ENCODE assay signal across 22 mouse cellular contexts in genomic region chr6:90332561-90333425, GRCm38 (mm10). TPM values are rescaled to one million over a fixed set of nuclear protein-coding genes. Genes with fewer than 3 reads are reported as not detected.
DNase-seq lines count a peak whose midpoint lies in the region; ATAC-seq and TF ChIP-seq lines count a peak whose summit lies in the region.
"Had no signal": no experiment of that assay in that cellular context is flagged by ENCODE, and none has a peak within 500 bp of the region (broad histone marks: within the 10 kb centered on the region; RNA-seq: fewer than 3 reads in every experiment).

Gene Uroc1 (plus strand): TSS chr6:90333284.

- H3K9me3 ChIP-seq in kidney, embryonic 14.5 days (ENCODE audit: control insufficient read depth, low read length) = no peaks in the 10 kb centered on the region
- no peaks in the 10 kb centered on the region for H3K9me3 ChIP-seq in liver, embryonic 14.5 days (ENCODE audit: control insufficient read depth, low read length)
- H3K9me3 ChIP-seq: hindbrain, embryonic 13.5 days; lung, embryonic 15.5 days had no signal

- no peaks in the 10 kb centered on the region for H3K27me3 ChIP-seq in kidney, embryonic 14.5 days (ENCODE audit: control insufficient read depth, insufficient read depth, low read length)
- no peaks in the 10 kb centered on the region for H3K27me3 ChIP-seq in liver, embryonic 14.5 days (ENCODE audit: control insufficient read depth, insufficient read depth, low read length)
- no peaks in the 10 kb centered on the region for H3K27me3 ChIP-seq in heart, adult 2 months (ENCODE audit: control insufficient read depth, insufficient read depth, low read length)
- H3K27me3 ChIP-seq: hindbrain, embryonic 13.5 days; lung, embryonic 15.5 days had no signal

- H3K79me2 ChIP-seq in heart, adult 2 months (replicated peaks; ENCODE audit: control insufficient read depth, insufficient read depth, low read length) = no peaks in the 10 kb centered on the region

- ATAC-seq in kidney, embryonic 14.5 days (ENCODE audit: low FRiP score, low TSS enrichment) = no peak
- peak; percentile 82 for ATAC-seq in liver, embryonic 14.5 days (ENCODE audit: insufficient read depth)
- ATAC-seq: activated CD4-positive, CD25-positive, alpha-beta regulatory T cell, adult 4 months had no signal

- no peak for TF ChIP-seq EP300 in liver, embryonic 14.5 days (IDR thresholded peaks at IDR 0.05; ENCODE audit: low read depth)
- TF ChIP-seq EP300 in heart, adult 2 months (IDR thresholded peaks at IDR 0.05; ENCODE audit: insufficient read depth, low read depth, low read length) = no peak

- H3K27ac ChIP-seq in kidney, embryonic 14.5 days (ENCODE audit: low read depth, low read length) = no peak within 1 kb of the TSS
- no peak within 1 kb of the TSS for H3K27ac ChIP-seq in liver, embryonic 14.5 days
- H3K27ac ChIP-seq in heart, adult 2 months = no peak within 1 kb of the TSS
- H3K27ac ChIP-seq: hindbrain, embryonic 13.5 days; lung, embryonic 15.5 days had no signal

- H3K4me1 ChIP-seq in kidney, embryonic 14.5 days (ENCODE audit: control insufficient read depth, insufficient read depth, low read length) = no peaks in the 10 kb centered on the region
- H3K4me1 ChIP-seq in liver, embryonic 14.5 days (replicated peaks; ENCODE audit: control insufficient read depth in 2 of 2, insufficient read depth in 2 of 2, low read length in 1 of 2) = peaks cover 0 to 2% of the 10 kb centered on the region in 2 experiments; a peak in 1 of 4 replicates
- no peaks in the 10 kb centered on the region for H3K4me1 ChIP-seq in heart, adult 2 months (ENCODE audit: control insufficient read depth, insufficient read depth, low read length)
- H3K4me1 ChIP-seq: lung, embryonic 15.5 days had no signal

- H3K4me3 ChIP-seq in kidney, embryonic 14.5 days (ENCODE audit: low read length) = no peak within 1 kb of the TSS
- H3K4me3 ChIP-seq in liver, embryonic 14.5 days (ENCODE audit: insufficient read depth in 1 of 2, low read depth in 2 of 2, low read length in 2 of 2) = peak within 1 kb of the TSS; percentile 12 to 27; a peak in 3 of 4 replicates
- no peak within 1 kb of the TSS for H3K4me3 ChIP-seq in heart, adult 2 months
- H3K4me3 ChIP-seq: hindbrain, embryonic 13.5 days; lung, embryonic 15.5 days had no signal

- H3K36me3 ChIP-seq in kidney, embryonic 14.5 days (ENCODE audit: control insufficient read depth, insufficient read depth, low read length) = no peaks in the 10 kb centered on the region
- H3K36me3 ChIP-seq in liver, embryonic 14.5 days (replicated peaks; ENCODE audit: control insufficient read depth, insufficient read depth, low read depth) = no peaks in the 10 kb centered on the region
- no peaks in the 10 kb centered on the region for H3K36me3 ChIP-seq in heart, adult 2 months (ENCODE audit: control insufficient read depth, insufficient read depth, low read length)
- H3K36me3 ChIP-seq: hindbrain, embryonic 13.5 days; lung, embryonic 15.5 days had no signal

- H3K4me2 ChIP-seq in kidney, embryonic 14.5 days (replicated peaks; ENCODE audit: low read depth, low read length) = no peak within 1 kb of the TSS
- peak within 1 kb of the TSS; percentile 46 for H3K4me2 ChIP-seq in liver, embryonic 14.5 days (ENCODE audit: low read depth)
- H3K4me2 ChIP-seq: heart, embryonic 11.5 days; hindbrain, embryonic 13.5 days; lung, embryonic 15.5 days had no signal

- intact Hi-C loops in heart, adult 2 months (cut with DNase I) = no loop called here

- peak; percentile 57 for DNase-seq in kidney, adult 18-20 months
- DNase-seq in kidney, postnatal 14 days = peak; percentile 43
- DNase-seq in liver, embryonic 14.5 days (ENCODE audit: low read depth in 3 of 3, low spot score in 3 of 3) = peak; percentile 38 to 47 (median 41)
- no peak for DNase-seq in embryo, embryonic 11 days
- DNase-seq in heart, adult 2 months = no peak
- no peak for DNase-seq in heart, adult 8-10 months (ENCODE audit: low spot score)
- DNase-seq: cerebellum, postnatal 14 days; heart, postnatal 14 days; layer of hippocampus, adult 9-11 months; midbrain, embryonic 14.5 days; retina, postnatal 1 day; right cerebral cortex, postnatal 4 days; thymus, adult 2 months had no signal

- no peak for TF ChIP-seq CTCF in liver, embryonic 14.5 days (IDR thresholded peaks at IDR 0.05; ENCODE audit: low read depth)
- TF ChIP-seq CTCF in heart, adult 2 months (IDR thresholded peaks at IDR 0.05) = no peak

- no peak for TF ChIP-seq POLR2A in heart, adult 2 months (IDR thresholded peaks at IDR 0.05; ENCODE audit: insufficient read depth, low read depth, low read length)

- WGBS in kidney, embryonic 14.5 days = 84% methylated on average over 7 of the region's 7 CpGs
- WGBS in liver, embryonic 14.5 days (ENCODE audit: insufficient replicate concordance) = 62% methylated on average over 7 of the region's 7 CpGs
- 75% methylated on average over 7 of the region's 7 CpGs for WGBS in heart, adult 2 months

- no peak within 1 kb of the TSS for H3K9ac ChIP-seq in kidney, embryonic 14.5 days (ENCODE audit: low read depth, low read length)
- H3K9ac ChIP-seq in liver, embryonic 14.5 days (replicated peaks) = no peak within 1 kb of the TSS
- H3K9ac ChIP-seq in heart, adult 2 months (ENCODE audit: low read depth, low read length) = no peak within 1 kb of the TSS
- H3K9ac ChIP-seq: hindbrain, embryonic 13.5 days; lung, embryonic 15.5 days had no signal

RNA-seq across cellular contexts. Expression of gene Uroc1, which starts in this region (rescaled TPM):
- 0.05 TPM in 1 of 2 replicates, not detected in the other for polyA plus RNA-seq in kidney, embryonic 14.5 days (2014; fragmentation: Nextera tagmentation; extraction: Ambion mirVana)
- 14.6 and 17.5 TPM in 2 replicates for polyA plus RNA-seq in liver, embryonic 14.5 days (2012; rRNA removed)
- 9.6 and 11.5 TPM in 2 replicates for polyA plus RNA-seq in liver, embryonic 14.5 days (2014; fragmentation: Nextera tagmentation; extraction: Ambion mirVana)
- total RNA-seq in heart, adult 2 months (2021) = not detected
- polyA plus RNA-seq in heart, adult 2 months (2012; rRNA removed) = 0.12 TPM in 1 of 2 replicates, not detected in the other
- not detected for total RNA-seq in heart, adult 8-10 months (2022)
- total RNA-seq: heart, postnatal 14 days; left cerebral cortex, adult 8-10 months; neutrophil, adult 5-6 weeks had no signal
- polyA plus RNA-seq: activated CD4-positive, CD25-positive, alpha-beta regulatory T cell, adult 4 months; C2C12; heart, embryonic 11.5 days; hindbrain, embryonic 13.5 days; intestine, embryonic 14.5 days; lung, embryonic 15.5 days; midbrain, embryonic 14.5 days had no signal

Comparison
In these comparisons a context has a peak if more than half of its experiments do, and no peak if none do; other contexts are left out.
1. DNase-seq: peak in kidney, adult 18-20 months (single experiment), kidney, postnatal 14 days (single experiment) and liver, embryonic 14.5 days (3 of 3); none in embryo, embryonic 11 days (single experiment), heart, adult 2 months (0 of 2) and heart, adult 8-10 months (single experiment).
2. H3K4me3 ChIP-seq: peak in liver, embryonic 14.5 days (2 of 2); none in kidney, embryonic 14.5 days (single experiment) and heart, adult 2 months (single experiment).